Mouse (Mus musculus): ENCODE results near the gene P2rx2. TPM values are rescaled to one million over a fixed set of nuclear protein-coding genes. Genes with fewer than 3 reads are reported as not detected.
A peak's percentile ranks its signal among the peaks of the same experiment; 100 is the strongest.

P2rx2 gene
- polyA plus RNA-seq (2012; rRNA removed) = 4.9 and 5.0 TPM in 2 replicates

DNA sequence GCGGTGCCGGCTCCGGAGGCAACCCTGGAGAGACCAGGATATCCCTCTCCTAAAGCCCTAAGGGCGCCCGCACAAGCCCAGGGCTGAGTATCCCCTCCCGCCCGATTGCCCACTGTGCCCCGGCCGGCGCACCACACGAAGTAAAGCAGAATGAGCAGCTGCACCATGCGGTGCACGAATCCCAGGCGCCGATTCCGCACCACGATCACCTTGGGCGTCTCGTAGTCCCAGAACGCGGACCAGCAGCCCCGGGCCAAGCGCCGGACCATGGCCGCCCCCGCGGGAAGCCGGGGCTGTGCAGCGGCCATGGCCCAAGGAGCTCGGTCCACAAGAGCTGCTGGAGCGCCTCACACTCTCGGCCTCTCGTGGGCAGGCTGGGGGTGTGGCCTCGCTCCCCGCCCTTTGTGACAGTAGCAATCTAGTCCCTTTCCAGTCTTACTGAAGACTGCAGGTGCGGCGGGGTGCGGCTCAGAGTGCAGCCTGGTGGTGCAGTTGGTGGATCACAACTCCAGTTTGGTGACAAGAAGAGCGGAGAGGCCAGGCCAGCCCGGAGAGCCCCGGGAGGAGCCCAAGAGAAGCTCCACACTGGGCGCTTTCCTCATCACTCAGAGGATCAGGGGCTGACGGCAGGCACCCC lies at the start of gene P2rx2:
Gene P2rx2, minus strand, starts transcription at position 565 of the 637 bp plus-strand sequence.
- peak; percentile 46 for DNase-seq (ENCODE audit: low read depth, low spot score)
- WGBS = under 1% methylated on average over 43 of the region's 43 CpGs

GRCm38 (mm10) chr5:110392727-110393126 lies 49.7 kb upstream of the P2rx2 start:
- WGBS = 91% methylated on average over 5 of the region's 5 CpGs
- DNase-seq (ENCODE audit: low read depth, low spot score) = no peak

DNA sequence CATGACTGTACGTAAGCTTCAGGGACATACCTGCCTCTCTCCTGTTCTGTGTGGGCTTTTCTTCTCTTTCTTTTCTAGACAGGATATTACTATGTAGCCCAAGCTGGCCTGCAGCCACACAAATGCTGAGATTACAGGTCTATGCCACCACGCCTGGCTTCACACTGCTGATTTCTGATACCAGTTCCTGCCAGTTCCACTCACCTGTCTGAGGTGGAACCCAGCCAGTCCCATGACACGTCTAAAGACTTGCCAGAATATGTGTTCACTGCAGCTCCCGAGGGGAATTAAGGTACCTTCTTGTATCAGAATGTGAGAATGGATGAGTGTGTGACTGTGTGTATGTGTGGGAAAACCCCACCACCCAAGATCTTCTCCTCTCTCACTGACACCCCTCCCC lies 47.6 kb upstream of the P2rx2 start:
- WGBS = 64% methylated on average over 4 of the region's 4 CpGs
- DNase-seq (ENCODE audit: low read depth, low spot score) = no peak

GRCm38 (mm10) chr5:110387332-110387731 lies 44.3 kb upstream of the P2rx2 start:
- WGBS = 25% methylated on average over 8 of the region's 8 CpGs
- no peak for DNase-seq (ENCODE audit: low read depth, low spot score)

DNA sequence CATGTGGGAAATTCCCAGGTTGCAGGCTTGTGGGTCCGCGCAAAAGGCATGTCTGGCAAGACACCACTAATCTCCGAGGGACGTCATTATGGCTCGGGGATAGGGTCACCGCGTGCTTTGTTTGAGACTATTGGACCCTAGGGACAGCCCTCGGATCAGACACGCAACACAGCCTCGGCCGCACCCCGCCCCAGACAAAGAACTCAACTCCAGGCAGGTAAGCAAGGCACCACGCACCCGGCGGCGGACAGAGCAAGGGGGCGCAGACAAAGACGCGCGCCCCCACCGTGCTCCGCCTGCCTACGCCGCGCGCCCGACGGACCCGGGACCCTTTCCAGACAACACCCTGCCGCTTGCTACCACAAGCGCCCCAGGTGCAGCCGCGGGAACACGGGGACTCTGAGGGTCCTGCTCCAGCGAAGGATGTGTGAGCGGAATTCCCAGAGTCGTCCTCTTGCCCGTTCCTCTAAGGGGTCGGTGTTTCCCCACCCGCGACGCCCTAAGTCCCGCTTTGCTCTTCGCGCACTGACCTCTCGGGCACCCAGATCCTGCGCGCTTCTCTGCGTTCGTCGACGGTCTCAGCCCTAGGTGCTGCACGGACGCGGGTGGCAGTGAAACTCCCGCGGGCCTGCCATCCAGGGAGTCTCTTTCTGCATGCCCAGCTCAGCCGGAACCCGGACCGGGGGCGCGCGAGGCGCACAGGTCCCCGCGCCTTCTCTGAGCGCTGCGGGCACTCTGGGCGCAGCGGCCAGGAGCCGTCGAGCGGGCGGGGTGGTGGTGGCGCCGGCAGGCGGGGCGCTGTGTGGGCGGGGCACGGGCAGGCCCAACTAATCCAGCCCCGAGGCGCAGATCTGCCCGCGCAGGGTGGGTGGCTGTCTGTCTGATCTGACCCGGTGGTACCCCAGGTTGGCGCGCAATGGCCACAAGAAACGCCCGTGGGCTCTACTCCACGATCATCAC lies 43.6 kb upstream of the P2rx2 start:
- no peak for DNase-seq (ENCODE audit: low read depth, low spot score)
- 3% methylated on average over 90 of the region's 90 CpGs for WGBS

DNA sequence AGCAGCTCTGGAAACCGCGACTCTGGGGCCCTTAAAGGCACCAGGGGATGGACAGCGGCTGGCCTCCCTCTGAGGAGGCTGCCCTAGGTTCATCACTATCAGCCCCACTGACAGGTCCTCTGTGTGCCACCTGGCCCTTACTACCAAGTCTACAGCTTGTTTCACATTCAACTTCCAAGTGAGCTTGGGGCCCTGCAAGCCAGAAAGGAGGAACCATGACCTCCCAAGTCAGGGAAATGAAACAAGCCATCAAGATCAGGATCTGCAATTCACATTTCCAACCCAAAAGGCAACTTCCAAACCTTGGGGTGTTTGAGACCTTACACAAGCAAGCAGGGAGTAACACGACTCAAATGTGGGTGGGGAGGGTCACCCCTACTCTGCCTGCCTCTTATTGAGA lies 42.3 kb upstream of the P2rx2 start:
- 88% methylated on average over 4 of the region's 4 CpGs for WGBS

DNA sequence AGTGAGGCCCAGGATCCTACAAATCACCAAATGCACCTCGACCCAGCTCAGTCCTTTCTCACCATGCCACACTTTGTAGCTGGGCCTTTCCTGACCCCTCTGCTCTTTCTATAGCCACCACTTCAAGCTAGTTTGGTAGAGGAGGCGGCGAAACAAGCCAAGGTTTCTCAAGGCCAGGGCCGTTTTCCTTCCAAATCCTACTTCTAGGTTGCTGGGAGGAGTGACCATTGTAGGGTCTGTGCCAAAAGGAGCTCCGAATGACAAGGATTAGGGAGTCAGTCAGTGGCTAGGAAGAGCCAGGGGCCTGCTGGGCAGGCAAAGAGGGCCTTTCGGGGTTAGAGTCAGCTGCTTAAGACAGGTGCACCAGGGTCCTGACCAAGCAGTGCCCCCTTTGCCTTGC lies 41.5 kb upstream of the P2rx2 start:
- 86% methylated on average over 6 of the region's 6 CpGs for WGBS

More for the DNA sequence above, 42.3 kb upstream of the P2rx2 start:
- no peak for DNase-seq (ENCODE audit: low read depth, low spot score)

GRCm38 (mm10) chr5:110379823-110380222 lies 36.8 kb upstream of the P2rx2 start:
- DNase-seq (ENCODE audit: low read depth, low spot score) = no peak
- WGBS = 81% methylated on average over 4 of the region's 4 CpGs

More for the DNA sequence above, 41.5 kb upstream of the P2rx2 start:
- no peak for DNase-seq (ENCODE audit: low read depth, low spot score)

DNA sequence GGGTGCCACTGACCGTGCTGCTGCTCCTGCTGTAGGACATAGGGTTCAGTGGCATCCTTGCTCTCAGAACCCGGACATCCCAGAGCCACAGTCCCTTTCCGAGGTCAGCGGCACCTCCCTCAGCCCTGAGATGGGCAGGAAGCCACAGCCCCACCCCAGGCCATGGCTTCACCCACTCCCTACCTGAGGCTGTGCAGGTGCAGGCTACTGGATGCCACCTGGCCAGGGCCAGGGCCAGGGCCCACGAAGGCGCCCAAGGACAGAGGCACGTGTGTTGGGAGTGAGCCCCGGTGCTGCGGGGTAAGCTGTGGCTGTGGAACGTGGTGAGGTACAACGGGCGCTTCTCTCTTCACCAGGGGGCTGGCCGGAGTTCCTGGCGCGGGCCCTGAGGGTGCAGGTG lies 36.1 kb upstream of the P2rx2 start:
- no peak for DNase-seq (ENCODE audit: low read depth, low spot score)
- WGBS = 87% methylated on average over 15 of the region's 15 CpGs

DNA sequence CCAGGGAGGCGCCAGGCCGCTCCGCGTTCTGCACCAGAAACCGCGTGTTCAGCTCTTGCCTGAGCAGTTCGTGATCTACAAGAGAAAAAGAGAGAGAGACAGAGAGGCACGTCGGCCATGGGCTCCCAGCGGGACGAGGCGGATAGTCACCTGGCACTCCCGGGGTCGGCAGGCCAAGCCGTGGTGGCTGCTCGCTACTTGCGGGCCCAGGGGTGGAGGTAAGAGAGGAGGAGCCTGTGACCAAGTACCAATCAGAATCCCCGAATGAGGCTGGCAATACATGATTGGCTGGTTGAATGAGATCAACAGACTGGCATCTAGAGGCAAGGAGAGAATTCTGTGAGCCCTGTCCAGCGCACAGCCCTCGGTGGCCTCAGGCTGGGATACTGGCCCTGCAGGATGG lies 35.2 kb upstream of the P2rx2 start:
- 71% methylated on average over 20 of the region's 20 CpGs for WGBS

GRCm38 (mm10) chr5:110376802-110377433 lies 33.9 kb upstream of the P2rx2 start:
- WGBS = 70% methylated on average over 8 of the region's 8 CpGs
- no peak for DNase-seq (ENCODE audit: low read depth, low spot score)

More for the DNA sequence above, 35.2 kb upstream of the P2rx2 start:
- DNase-seq (ENCODE audit: low read depth, low spot score) = no peak

DNA sequence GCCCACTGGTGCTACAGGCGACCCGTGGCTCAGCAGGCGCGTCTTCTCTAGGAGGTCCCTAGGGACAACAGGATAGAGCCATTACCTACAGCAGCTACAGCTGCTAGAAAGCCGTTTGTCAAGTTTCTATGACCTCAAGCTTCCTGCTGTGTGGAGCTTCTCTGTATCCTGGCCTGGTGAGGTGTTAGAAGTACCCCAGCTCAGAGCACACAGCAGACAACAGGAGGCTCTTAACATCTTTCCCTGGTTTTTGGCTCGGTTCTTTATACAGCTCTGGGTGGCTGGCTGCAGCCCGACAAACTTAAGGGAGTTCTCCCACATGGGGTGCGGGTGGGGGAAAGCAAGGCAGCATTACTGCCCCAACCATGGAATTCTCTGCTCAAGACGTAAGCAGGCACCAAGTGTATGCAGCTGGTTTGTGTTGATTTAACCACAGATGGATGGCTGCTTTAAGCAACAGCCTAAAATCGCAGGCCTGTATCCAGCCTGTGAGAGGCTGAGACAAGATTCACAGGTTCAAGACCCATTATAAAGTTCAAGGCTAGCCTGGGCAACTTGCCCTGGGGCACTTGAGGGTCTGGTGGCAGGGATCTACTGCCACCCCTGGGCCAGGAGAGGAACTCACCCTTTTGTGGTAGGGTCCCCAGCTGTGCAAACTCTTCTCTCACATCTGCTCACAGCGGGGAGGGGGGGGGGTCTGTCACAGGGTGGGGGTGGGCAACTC lies 21.0 kb upstream of the P2rx2 start:
- 74% methylated on average over 11 of the region's 11 CpGs for WGBS
- DNase-seq (ENCODE audit: low read depth, low spot score) = no peak

GRCm38 (mm10) chr5:110363179-110363821 lies 20.3 kb upstream of the P2rx2 start:
- 9% methylated on average over 70 of the region's 72 CpGs for WGBS
- DNase-seq (ENCODE audit: low read depth, low spot score) = no peak

- WGBS = 7% methylated on average over 28 of the region's 28 CpGs
- no peak for DNase-seq (ENCODE audit: low read depth, low spot score)
These were observed 19.8 kb upstream of the P2rx2 start for GRCm38 (mm10) chr5:110362813-110363178.

GRCm38 (mm10) chr5:110361465-110361864 lies 18.5 kb upstream of the P2rx2 start:
- no peak for DNase-seq (ENCODE audit: low read depth, low spot score)
- whole genome bisulfite sequencing = 90% methylated on average over 6 of the region's 6 CpGs

- peak; percentile 47 for DNase-seq (ENCODE audit: low read depth, low spot score)
These were observed 14.6 kb upstream of the P2rx2 start for GRCm38 (mm10) chr5:110357531-110358179.

DNA sequence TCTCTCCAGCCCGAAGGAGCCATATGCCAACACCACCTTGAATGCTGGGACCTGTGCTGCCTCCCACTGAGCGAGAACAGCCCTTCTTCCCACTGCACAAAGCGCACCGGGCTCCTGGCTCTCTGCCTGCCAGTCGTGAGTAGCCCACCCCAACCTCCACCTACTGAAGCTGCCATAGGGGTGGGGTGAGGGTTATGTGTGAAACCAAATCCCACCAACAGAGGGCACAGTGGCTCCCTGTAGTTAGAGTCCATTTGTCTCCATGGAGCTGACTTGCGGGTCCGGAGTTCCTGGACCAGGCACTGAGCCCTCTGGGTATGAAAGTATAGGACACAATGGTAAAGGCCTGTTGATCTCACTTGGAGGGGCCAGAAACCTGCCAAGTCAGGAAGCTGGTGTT lies 11.7 kb upstream of the P2rx2 start:
- WGBS = 15% methylated on average over 7 of the region's 7 CpGs
- no peak for DNase-seq (ENCODE audit: low read depth, low spot score)

More at GRCm38 (mm10) chr5:110357531-110358179, 14.6 kb upstream of the P2rx2 start:
- 30% methylated on average over 9 of the region's 9 CpGs for WGBS

DNA sequence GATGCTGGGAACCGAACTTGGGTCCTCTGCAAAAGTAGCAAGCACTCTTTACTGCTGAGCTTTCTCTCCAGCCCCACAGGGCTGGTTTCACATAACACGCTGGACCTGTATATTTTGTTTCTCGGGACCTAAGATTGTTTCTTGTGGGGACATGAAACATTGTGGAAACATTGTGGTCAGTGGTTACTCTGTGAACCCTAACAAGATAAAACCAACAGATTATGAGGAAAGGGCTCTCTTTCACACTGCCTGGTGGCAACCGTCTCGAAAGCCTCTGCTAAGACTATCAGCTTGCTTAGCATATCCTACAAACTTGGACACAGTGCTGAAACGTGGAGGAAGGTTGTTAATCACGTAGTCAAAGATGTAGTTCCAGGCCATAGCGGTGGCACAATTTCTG lies 4.0 kb upstream of the P2rx2 start:
- WGBS = 85% methylated on average over 8 of the region's 8 CpGs
- DNase-seq (ENCODE audit: low read depth, low spot score) = no peak

DNA sequence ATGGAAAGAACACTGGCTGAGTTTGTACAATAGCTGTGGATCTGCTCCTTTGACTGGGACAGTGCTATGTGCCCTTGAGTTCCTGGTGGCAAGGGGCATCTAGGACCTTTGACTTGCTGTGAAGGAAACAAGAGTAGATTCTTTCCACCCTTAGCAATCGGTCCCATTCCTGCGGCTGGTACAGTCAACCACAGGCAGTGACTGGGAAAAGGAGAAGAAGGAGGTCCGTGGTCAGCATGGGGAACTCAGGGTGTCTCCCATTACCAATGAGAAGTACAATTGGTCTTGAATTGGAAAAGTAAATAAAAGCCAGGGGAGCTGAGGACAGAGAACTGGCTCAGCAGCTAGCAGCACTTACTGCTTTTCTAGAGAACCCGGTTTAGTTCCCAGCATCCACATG lies 2.5 kb upstream of the P2rx2 start:
- 77% methylated on average over 4 of the region's 4 CpGs for WGBS

More for the DNA sequence above, 2.5 kb upstream of the P2rx2 start:
- DNase-seq (ENCODE audit: low read depth, low spot score) = no peak
